Mouse (Mus musculus) limb, embryonic 15.5 days (tissue): ENCODE results near the gene Rpl37a. TPM values are rescaled to one million over a fixed set of nuclear protein-coding genes. Genes with fewer than 3 reads are reported as not detected.
A peak's percentile ranks its signal among the peaks of the same experiment; 100 is the strongest.

Source experiments
- ATAC-seq: fragments of 200-750 bp; cut with Nextera tagmentation; 2 replicates; pipeline ENCODE4 v1.8.0; 2017; ENCODE audit warnings: low read depth, moderate TSS enrichment; ENCODE audit not compliant: insufficient number of reproducible peaks, low FRiP score, low TSS enrichment
- H3K27ac ChIP-seq: fragments of 300-500 bp; sonication (generic); 2 replicates; pipeline ENCODE4 v1.5.1; 2015; ENCODE audit warnings: moderate library complexity, mild to moderate bottlenecking, inconsistent platforms
- H3K27me3 ChIP-seq: fragments of 300-500 bp; sonication (generic); 2 replicates; pipeline ENCODE4 v1.6.1; 2015; ENCODE audit warnings: inconsistent platforms
- H3K36me3 ChIP-seq: fragments of 300-500 bp; sonication (generic); 2 replicates; pipeline ENCODE4 v1.6.1; 2015; ENCODE audit warnings: inconsistent platforms
- H3K4me1 ChIP-seq: fragments of 300-500 bp; sonication (generic); 2 replicates; pipeline ENCODE4 v1.6.1; 2015; ENCODE audit warnings: inconsistent platforms
- H3K4me2 ChIP-seq: fragments of 300-500 bp; sonication (generic); 2 replicates; pipeline ENCODE4 v1.6.1; 2015; ENCODE audit warnings: mild to moderate bottlenecking, inconsistent platforms
- H3K4me3 ChIP-seq: fragments of 300-500 bp; sonication (generic); 2 replicates; pipeline ENCODE4 v1.5.1; 2015; ENCODE audit warnings: mild to moderate bottlenecking, inconsistent platforms
- H3K9ac ChIP-seq: fragments of 300-500 bp; sonication (generic); 2 replicates; pipeline ENCODE4 v1.6.1; 2015; ENCODE audit warnings: inconsistent platforms
- H3K9me3 ChIP-seq: fragments of 300-500 bp; sonication (generic); 2 replicates; pipeline ENCODE4 v1.6.1; 2016; ENCODE audit warnings: inconsistent platforms
- WGBS: fragments of 180-500 bp; shearing (Covaris S2); methylation state at CpG from one replicate; pipeline ENCODE4 v1.1.7; 2015; 5-methylcytosine and 5-hydroxymethylcytosine counted together
- polyA plus RNA-seq: library from polyadenylated mRNA; unstranded; fragments of >200 nt; fragmentation: Nextera tagmentation; extraction: Ambion mirVana; gene quantifications from 2 replicates; pipeline ENCODE4 v1.2.1, GENCODE M21; 2015

Gene Rpl37a
- polyA plus RNA-seq, 1 experiment from 2014 or later: 1,953 TPM

DNA sequence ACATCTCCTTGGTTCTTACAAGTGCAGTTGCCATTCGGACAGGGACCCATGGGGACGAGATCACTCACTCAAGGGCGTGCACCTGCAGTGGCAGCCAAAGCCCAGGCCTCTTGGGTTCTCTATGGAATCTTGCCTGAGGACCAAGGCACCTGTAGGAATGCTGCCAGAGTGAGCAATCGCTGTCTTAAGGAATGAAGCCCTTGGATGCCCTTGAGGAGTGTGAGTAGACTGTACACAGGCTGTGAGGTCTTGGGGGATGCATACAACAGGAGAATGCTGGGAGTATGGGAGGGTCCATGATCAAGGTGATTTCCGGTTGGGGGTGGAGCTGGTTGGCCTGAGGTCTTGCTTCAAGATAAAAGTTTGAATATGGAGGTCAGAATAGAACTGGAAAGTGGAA is 30.3 kb downstream of the Rpl37a start:
- WGBS: 83% methylated on average over 5 of the region's 5 CpGs
- Histone ChIP-seq H3K27ac (no peak overlapping the region), H3K9ac (no peak overlapping the region), H3K4me3 (no peak overlapping the region), H3K36me3 (no peaks in the 10 kb centered on the region), H3K27me3 (no peaks in the 10 kb centered on the region), H3K9me3 (no peaks in the 10 kb centered on the region), H3K4me1 (peaks cover 24% of the 10 kb centered on the region), H3K4me2 (no peak overlapping the region)
- no peak for ATAC-seq

DNA sequence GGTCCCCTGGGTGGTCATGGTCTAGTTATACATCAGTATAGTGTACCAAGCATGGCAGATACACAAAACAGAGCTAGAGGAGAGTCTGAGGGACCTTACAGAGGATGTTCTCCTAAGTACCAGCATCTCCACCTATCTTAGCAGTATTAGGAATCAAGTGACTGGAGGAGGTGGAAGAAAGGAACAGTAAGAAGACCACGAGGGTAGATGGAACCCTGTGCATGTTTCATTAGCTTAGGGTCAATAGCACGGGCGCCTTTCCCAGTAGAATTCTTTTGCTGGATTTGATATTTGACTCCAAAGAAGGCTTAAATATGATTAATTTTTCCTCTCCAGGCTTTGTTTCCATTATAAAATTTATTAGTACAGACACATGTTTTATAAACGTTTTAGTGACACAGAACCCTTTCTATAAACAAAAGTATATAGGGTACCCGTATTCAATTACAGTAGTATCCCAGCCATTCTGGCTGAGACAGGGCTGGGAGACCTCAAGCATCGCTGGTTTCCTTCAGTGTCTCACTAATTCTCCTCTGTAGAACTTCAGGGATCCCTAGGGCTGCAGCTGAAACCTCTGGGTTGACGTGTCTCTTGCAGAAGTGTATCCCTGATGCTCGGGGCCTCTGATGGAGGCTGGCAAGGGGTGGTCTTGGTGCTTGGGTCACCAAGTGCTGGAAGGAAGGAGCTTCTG is 33.9 kb downstream of the Rpl37a start:
- Histone ChIP-seq H3K4me3 (no peak overlapping the region), H3K27ac (peak overlapping the region; percentile 67)

DNA sequence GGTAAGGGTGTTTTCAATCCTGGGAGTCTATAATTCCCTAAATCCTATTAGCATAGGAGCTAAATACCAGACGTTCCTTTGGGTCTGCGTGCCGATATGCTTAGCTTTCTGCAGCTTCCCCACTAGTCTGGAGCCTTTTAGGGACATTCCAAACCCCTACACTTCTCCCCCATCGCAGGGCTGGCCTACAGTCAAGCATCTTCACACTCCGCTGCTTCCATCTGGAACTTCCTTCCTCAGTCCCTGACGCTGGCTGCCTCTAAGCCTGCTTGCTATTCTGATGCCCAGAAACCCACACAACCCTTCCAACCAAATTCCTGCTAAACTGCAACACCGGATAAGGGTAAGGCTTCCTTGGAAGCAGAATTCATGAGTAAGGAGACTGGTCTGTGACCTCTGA is 35.3 kb downstream of the Rpl37a start:
- peak overlapping the region; percentile 30; the same call in 1 of the 2 replicates for H3K27ac ChIP-seq
- no peak for ATAC-seq

More for the DNA sequence above, 33.9 kb downstream of the Rpl37a start:
- WGBS: 60% methylated on average over 8 of the region's 8 CpGs
- no peak for ATAC-seq
- Histone ChIP-seq H3K36me3 (no peaks in the 10 kb centered on the region), H3K9ac (no peak overlapping the region), H3K4me1 (0 out of 2 replicates have a peak, but pooled peaks cover 7% of the 10 kb centered on the region), H3K9me3 (no peaks in the 10 kb centered on the region), H3K4me2 (no peak overlapping the region), H3K27me3 (no peaks in the 10 kb centered on the region)

DNA sequence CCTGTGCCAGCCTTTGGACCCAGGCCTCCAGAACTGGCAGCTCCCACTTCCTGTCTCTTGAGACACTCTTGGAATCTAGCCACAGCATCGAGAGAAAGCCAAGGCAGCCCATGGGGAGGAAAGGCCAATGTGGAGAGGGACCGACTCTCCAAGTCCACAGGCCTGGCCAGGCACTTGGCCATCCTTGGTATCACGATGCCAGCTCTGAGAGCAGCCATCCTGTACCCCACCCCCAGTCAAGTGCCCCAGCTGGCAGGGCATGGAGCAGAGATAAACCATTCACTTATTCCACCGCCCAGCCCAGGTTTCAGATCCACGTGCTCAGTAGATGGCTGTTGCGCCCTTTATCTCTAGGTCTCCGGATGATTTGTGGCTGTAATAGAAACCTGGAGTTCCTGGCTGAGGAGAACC is 40.3 kb downstream of the Rpl37a start:
- H3K4me3 ChIP-seq: no peak overlapping the region
- H3K27me3 ChIP-seq: no peaks in the 10 kb centered on the region
- H3K4me2 ChIP-seq: no peak overlapping the region
- H3K9me3 ChIP-seq: no peaks in the 10 kb centered on the region
- peaks cover 31% of the 10 kb centered on the region for H3K4me1 ChIP-seq
- no peaks in the 10 kb centered on the region for H3K36me3 ChIP-seq
- no peak for ATAC-seq
- no peak overlapping the region for H3K27ac ChIP-seq
- no peak overlapping the region for H3K9ac ChIP-seq
- 76% methylated on average over 7 of the region's 7 CpGs for WGBS

More for the DNA sequence above, 35.3 kb downstream of the Rpl37a start:
- Histone ChIP-seq H3K36me3 (no peaks in the 10 kb centered on the region), H3K4me2 (no peak overlapping the region), H3K9me3 (no peaks in the 10 kb centered on the region), H3K4me3 (no peak overlapping the region), H3K4me1 (peaks cover 19% of the 10 kb centered on the region), H3K27me3 (no peaks in the 10 kb centered on the region), H3K9ac (no peak overlapping the region)
- 49% methylated on average over 7 of the region's 7 CpGs for WGBS

DNA sequence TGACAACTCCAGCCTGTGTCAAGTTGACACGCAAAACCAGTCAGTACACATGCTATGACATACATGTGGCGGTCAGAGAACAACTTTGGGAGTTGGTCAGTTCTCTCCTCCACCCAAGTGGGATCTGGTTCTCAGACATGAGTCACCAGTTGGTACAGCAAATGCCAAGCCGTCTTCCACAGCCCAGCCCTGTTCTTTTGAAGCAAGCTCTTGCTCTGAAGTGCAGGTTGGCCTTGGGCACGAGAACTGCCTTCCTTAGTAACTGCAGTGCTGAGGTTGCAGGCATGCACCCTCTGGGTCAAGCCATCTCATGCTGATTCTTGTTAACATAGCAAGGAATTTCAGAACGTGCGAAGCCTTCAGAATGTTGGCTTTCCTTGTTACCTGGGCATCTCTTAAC is 42.1 kb downstream of the Rpl37a start:
- H3K27ac ChIP-seq: no peak overlapping the region
- WGBS: 71% methylated on average over 6 of the region's 6 CpGs
- H3K4me2 ChIP-seq: no peak overlapping the region
- no peak overlapping the region for H3K4me3 ChIP-seq
- ATAC-seq: no peak
- H3K4me1 ChIP-seq: peaks cover 30% of the 10 kb centered on the region
- H3K36me3 ChIP-seq: no peaks in the 10 kb centered on the region
- H3K9me3 ChIP-seq: no peaks in the 10 kb centered on the region
- H3K27me3 ChIP-seq: no peaks in the 10 kb centered on the region
- H3K9ac ChIP-seq: no peak overlapping the region

DNA sequence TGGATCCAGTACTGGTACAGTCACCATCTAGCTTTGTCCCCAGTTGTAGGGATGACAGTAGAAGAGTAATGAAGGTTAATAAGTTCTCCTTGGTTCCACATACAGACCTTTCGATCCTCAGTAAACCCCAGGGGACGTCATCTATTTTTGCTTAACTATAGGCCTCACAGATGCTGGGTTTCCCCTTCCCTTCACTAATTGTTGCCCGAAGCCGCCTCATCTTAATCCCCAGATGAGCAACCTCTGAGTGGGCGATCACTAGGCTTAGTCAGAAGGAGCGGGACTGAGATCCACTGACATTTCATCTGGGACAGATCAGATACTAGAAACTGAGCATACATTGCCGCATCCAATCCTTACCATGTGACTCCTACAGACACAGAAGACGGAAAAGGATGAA is 44.1 kb downstream of the Rpl37a start:
- WGBS: 59% methylated on average over 8 of the region's 8 CpGs
- ATAC-seq: no peak

DNA sequence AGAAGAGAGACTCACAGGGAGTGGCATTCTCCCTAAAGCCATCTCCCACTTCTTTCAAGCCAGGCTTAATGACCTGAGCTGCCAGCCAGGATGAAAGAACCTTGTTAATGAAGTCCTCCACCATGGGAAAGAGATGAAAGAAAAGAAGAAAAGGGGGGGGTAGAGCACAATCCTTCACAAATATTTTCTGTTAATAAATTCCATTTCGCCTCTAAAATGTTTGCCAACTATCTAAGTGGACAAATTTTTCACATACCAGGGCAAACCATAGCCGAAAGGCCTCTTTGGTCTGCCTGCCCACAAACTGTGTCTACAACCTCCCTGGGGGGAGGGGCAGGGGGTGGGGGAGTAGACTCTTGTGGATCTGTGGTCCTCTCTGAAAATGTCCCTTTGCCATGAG is 44.7 kb downstream of the Rpl37a start:
- Histone ChIP-seq H3K36me3 (no peaks in the 10 kb centered on the region), H3K4me3 (no peak overlapping the region), H3K27ac (no peak overlapping the region), H3K9me3 (no peaks in the 10 kb centered on the region), H3K4me2 (no peak overlapping the region), H3K27me3 (no peaks in the 10 kb centered on the region), H3K9ac (no peak overlapping the region), H3K4me1 (peaks cover 23% of the 10 kb centered on the region; the same call in 1 of the 2 replicates)
- WGBS: 25% methylated on average over 2 of the region's 2 CpGs
- ATAC-seq: no peak

More for the DNA sequence above, 44.1 kb downstream of the Rpl37a start:
- Histone ChIP-seq H3K9me3 (no peaks in the 10 kb centered on the region), H3K27ac (no peak overlapping the region), H3K27me3 (no peaks in the 10 kb centered on the region), H3K36me3 (no peaks in the 10 kb centered on the region), H3K4me2 (no peak overlapping the region), H3K9ac (no peak overlapping the region), H3K4me3 (no peak overlapping the region), H3K4me1 (peaks cover 28% of the 10 kb centered on the region)

DNA sequence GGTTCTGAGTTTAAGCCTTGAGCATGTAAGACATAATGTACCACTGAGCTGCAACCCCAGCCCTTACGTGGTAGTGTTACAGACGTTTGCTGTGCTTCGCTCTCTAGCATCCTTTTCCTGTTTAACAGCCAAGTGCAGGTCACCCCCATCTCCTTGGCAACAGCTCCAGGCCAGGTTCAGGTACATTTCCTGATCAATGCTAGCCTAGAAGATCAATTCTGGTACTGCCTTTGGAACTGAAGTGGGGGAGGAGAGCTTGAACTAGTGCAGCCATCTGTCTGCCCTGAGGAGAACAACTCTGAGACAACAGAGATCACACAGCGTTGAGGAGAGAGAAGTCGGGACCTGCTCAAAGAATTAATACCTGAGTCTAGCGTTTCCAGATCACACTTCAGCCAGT is 48.7 kb downstream of the Rpl37a start:
- Histone ChIP-seq H3K36me3 (no peaks in the 10 kb centered on the region), H3K27ac (no peak overlapping the region), H3K4me1 (0 out of 2 replicates have a peak, but pooled peaks cover 16% of the 10 kb centered on the region), H3K9me3 (no peaks in the 10 kb centered on the region), H3K9ac (no peak overlapping the region), H3K4me3 (no peak overlapping the region), H3K27me3 (no peaks in the 10 kb centered on the region), H3K4me2 (no peak overlapping the region)
- WGBS: 79% methylated on average over 6 of the region's 6 CpGs
- ATAC-seq: no peak

Other genes with a start within 250 kb of the Rpl37a start
- not detected in 2 replicates for gene March4, start 174.4 kb upstream of the Rpl37a start, polyA plus RNA-seq
- 21.6 and 23.8 TPM in 2 replicates for gene Smarcal1, start 128.0 kb upstream of the Rpl37a start, polyA plus RNA-seq
- not detected in 2 replicates for gene Ankar, start 10.7 kb upstream of the Rpl37a start, polyA plus RNA-seq
- 379 and 399 TPM in 2 replicates for gene Igfbp2, start 113.2 kb downstream of the Rpl37a start, polyA plus RNA-seq
- gene Igfbp5, start 163.6 kb downstream of the Rpl37a start, polyA plus RNA-seq: 108 and 118 TPM in 2 replicates